Mouse (Mus musculus): ENCODE data around the gene Svopl. TPM values are rescaled to one million over a fixed set of nuclear protein-coding genes. Genes with fewer than 3 reads are reported as not detected.

Gene Svopl
- 0.45 and 0.61 TPM in 2 replicates for polyA plus RNA-seq (2012; rRNA removed)

DNA sequence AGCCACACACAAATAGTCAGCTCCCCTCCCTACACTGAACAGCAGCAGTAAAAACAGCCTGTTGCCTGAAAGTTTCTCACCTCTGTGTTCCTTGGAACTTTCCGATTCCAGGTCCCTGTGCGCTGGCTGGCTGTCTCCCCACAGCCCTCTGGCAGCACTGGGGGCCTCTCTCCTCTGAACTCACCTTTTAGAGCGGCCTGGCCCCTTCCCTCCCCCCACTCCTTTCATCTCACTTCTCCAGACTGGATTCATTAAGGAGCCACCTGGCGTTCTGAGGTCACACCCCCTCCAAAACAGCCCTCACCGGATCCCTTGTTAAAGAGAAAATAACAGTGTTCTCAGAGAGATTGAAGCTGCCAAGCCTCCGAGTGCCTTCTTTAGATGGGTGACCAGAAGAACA is at the start of gene Svopl:
Gene Svopl (minus strand): TSS at position 159 of the 400 bp plus-strand sequence.

Other genes starting within 250 kb of the Svopl start
- 63.1 and 65.5 TPM in 2 replicates for gene Trim24, start 176.2 kb downstream of the Svopl start, polyA plus RNA-seq (2012; rRNA removed)
- 0.35 TPM in 1 of 2 replicates, not detected in the other for gene Tmem213, start 62.3 kb upstream of the Svopl start, polyA plus RNA-seq (2012; rRNA removed)
- gene Atp6v0a4, start 77.6 kb upstream of the Svopl start, polyA plus RNA-seq (2012; rRNA removed), result 0.34 and 0.54 TPM in 2 replicates
- gene D630045J12Rik, start 207.0 kb upstream of the Svopl start, polyA plus RNA-seq (2012; rRNA removed), result 31.0 and 31.6 TPM in 2 replicates